Mouse (Mus musculus) kidney, embryonic 16.5 days (tissue): ENCODE measurements around the gene Katnal1. TPM values are rescaled to one million over a fixed set of nuclear protein-coding genes. Genes with fewer than 3 reads are reported as not detected.

Experiments
- ATAC-seq: fragments of 200-750 bp; cut with Nextera tagmentation; 2 replicates; pipeline ENCODE4 v1.8.0; 2017; ENCODE audit warnings: moderate TSS enrichment; ENCODE audit not compliant: low FRiP score, low TSS enrichment
- H3K27ac ChIP-seq: fragments of 300-500 bp; sonication (generic); 2 replicates; pipeline ENCODE4 v1.5.1; 2014; ENCODE audit warnings: low read length
- H3K27me3 ChIP-seq: fragments of 300-500 bp; sonication (generic); 2 replicates; pipeline ENCODE4 v1.6.1; 2014; ENCODE audit warnings: low read length, control low read depth, mixed read lengths; ENCODE audit not compliant: insufficient read depth
- H3K36me3 ChIP-seq: fragments of 300-500 bp; sonication (generic); 2 replicates; pipeline ENCODE4 v1.6.1; 2014; ENCODE audit warnings: low read length, control low read depth, mixed read lengths; ENCODE audit not compliant: insufficient read depth
- H3K4me1 ChIP-seq: fragments of 300-500 bp; sonication (generic); 2 replicates; pipeline ENCODE4 v1.6.1; 2014; ENCODE audit warnings: low read length, control low read depth, mixed read lengths; ENCODE audit not compliant: insufficient read depth
- H3K4me2 ChIP-seq: fragments of 300-500 bp; sonication (generic); replicated peaks from 2 replicates; pipeline ENCODE4 v1.6.1; 2014; ENCODE audit warnings: low read depth, low read length
- H3K4me3 ChIP-seq: fragments of 300-500 bp; sonication (generic); 2 replicates; pipeline ENCODE4 v1.5.1; 2014; ENCODE audit warnings: mild to moderate bottlenecking, low read length
- H3K9ac ChIP-seq: fragments of 300-500 bp; sonication (generic); replicated peaks from 2 replicates; pipeline ENCODE4 v1.6.1; 2014; ENCODE audit warnings: low read length
- H3K9me3 ChIP-seq: fragments of 300-500 bp; sonication (generic); 2 replicates; pipeline ENCODE4 v1.6.1; 2016; ENCODE audit warnings: low read length, control low read depth
- WGBS: fragments of 180-500 bp; shearing (Covaris S2); extraction: QIAGEN DNeasy Blood & Tissue Kit; methylation state at CpG from one replicate; pipeline ENCODE4 v1.1.7; 2014; 5-methylcytosine and 5-hydroxymethylcytosine counted together
- polyA plus RNA-seq: library from polyadenylated mRNA; unstranded; fragments of >200 nt; fragmentation: Nextera tagmentation; extraction: Ambion mirVana; gene quantifications from 2 replicates; pipeline ENCODE4 v1.2.1, GENCODE M21; 2015

The Katnal1 gene
- polyA plus RNA-seq, 1 experiment from 2014 or later, result 10.0 TPM

DNA sequence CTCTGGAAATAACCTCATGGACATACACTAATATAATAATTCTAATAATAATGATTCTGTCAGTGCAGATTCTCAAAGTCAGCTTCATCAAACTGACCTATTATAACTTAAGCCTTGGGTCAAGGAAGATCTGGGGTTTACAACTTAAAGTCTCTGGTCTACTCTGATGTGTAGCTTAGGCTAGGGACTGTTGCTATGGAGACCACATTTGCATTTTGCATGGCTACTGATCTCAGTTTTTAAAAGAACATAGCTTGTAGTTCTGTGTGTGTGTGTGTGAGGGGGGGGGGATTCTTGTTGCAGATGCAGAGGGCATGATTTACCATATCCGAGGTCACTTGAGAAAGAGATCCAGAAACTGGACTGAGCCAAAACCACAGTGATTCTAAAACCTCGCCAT, 16.6 kb upstream of the Katnal1 start:
- ATAC-seq, result no peak
- WGBS, result 83% methylated on average over 2 of the region's 2 CpGs
- no peak overlapping the region for H3K4me2 ChIP-seq

DNA sequence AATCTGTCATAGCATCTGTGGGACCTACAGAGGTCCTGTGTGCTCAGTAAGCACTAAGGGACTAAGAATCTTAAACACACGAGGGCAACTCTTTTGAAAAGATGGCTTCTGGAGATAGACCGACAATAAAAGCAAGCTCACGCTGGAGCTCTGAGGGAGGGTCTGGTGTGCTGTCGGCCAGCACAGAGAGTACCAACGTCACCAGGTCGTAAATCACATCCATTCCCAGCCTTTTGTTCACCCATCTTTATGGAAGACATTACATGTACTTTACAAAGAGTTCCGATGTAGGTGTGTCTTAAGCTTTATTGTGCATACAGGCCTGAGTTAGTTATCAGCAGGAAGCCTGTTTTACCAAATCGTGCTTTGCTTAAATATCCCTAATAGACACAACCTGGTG, 14.9 kb upstream of the Katnal1 start:
- Histone ChIP-seq H3K36me3 (no peaks in the 10 kb centered on the region), H3K9ac (no peak overlapping the region), H3K4me2 (no peak overlapping the region), H3K4me1 (no peaks in the 10 kb centered on the region), H3K27me3 (no peaks in the 10 kb centered on the region), H3K4me3 (no peak overlapping the region), H3K9me3 (peaks cover 5% of the 10 kb centered on the region), H3K27ac (no peak overlapping the region)
- WGBS, result 24% methylated on average over 8 of the region's 8 CpGs
- no peak for ATAC-seq

More for the DNA sequence above, 16.6 kb upstream of the Katnal1 start:
- Histone ChIP-seq H3K9ac (no peak overlapping the region), H3K27me3 (no peaks in the 10 kb centered on the region), H3K4me3 (no peak overlapping the region), H3K9me3 (peaks cover 5% of the 10 kb centered on the region), H3K4me1 (peaks cover 11% of the 10 kb centered on the region), H3K27ac (no peak overlapping the region), H3K36me3 (no peaks in the 10 kb centered on the region)

DNA sequence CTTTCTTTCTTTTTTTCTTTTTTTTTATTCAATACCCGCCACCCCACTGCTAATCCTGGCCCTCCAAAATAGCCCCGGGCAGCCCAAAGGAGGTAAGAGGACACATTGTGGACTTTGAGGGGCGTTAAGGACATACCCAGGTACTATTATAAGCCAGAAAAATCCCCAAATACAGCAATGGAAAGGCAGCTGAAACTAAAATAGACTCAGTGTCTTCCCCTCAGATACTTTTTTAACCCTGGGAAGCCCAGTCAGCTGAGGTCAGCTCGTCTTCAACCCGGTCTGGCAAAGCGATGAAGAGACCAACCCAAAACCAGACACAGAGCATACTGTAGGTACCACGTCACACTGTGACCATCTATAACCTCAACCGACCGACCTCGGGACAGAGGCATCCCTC, 14.3 kb upstream of the Katnal1 start:
- Histone ChIP-seq H3K9ac (no peak overlapping the region), H3K4me3 (no peak overlapping the region), H3K4me2 (no peak overlapping the region), H3K4me1 (no peaks in the 10 kb centered on the region), H3K27ac (no peak overlapping the region), H3K27me3 (no peaks in the 10 kb centered on the region), H3K9me3 (peaks cover 5% of the 10 kb centered on the region), H3K36me3 (no peaks in the 10 kb centered on the region)
- no peak for ATAC-seq
- WGBS, result 81% methylated on average over 10 of the region's 10 CpGs

DNA sequence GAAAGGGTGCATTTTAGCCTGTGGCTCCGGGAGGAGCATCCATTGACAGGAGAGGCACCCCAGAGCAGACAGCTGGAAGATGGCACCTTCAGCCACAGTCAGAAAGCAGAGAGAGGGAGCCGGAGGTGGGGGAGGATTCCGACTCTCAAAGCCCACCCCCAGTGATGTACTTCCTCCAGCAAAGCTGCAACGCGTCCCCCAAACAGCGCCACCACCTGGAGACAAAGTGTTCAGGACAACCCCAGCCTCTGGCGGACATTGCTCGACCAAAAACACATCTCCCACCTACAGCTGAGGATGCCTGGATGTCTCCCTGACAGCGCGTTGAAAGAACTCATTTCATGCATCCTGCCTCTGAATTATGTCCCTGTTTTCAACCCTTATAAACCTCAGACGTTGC, 13.8 kb upstream of the Katnal1 start:
- Histone ChIP-seq H3K4me2 (no peak overlapping the region), H3K27ac (no peak overlapping the region), H3K4me3 (no peak overlapping the region), H3K9me3 (peaks cover 5% of the 10 kb centered on the region), H3K4me1 (no peaks in the 10 kb centered on the region), H3K36me3 (no peaks in the 10 kb centered on the region), H3K27me3 (no peaks in the 10 kb centered on the region), H3K9ac (no peak overlapping the region)
- ATAC-seq, result no peak
- 62% methylated on average over 11 of the region's 11 CpGs for WGBS

DNA sequence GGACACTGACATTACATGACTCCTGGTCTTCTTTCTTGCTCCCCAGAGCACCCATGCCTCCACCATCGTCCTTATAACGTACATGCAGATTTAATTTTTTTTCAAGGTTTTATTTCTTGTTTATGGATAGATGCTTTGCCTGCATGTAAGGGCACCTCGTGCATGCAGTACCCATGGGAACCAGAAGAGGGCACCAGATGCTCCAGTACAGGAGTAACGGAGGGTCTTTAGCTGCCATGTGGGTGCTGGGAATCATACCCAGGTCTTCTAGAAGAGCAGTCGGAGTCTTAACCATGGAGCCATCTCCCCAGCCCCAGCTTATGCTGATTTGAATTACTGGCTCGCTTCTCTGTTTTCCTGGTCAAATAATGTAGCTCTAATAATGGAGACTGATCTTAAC, 13.2 kb upstream of the Katnal1 start:
- H3K9ac ChIP-seq, result no peak overlapping the region
- 95% methylated on average over 6 of the region's 6 CpGs for WGBS
- H3K27ac ChIP-seq, result no peak overlapping the region
- no peaks in the 10 kb centered on the region for H3K27me3 ChIP-seq
- no peak overlapping the region for H3K4me3 ChIP-seq
- ATAC-seq, result no peak
- no peak overlapping the region for H3K4me2 ChIP-seq
- peaks cover 5% of the 10 kb centered on the region for H3K9me3 ChIP-seq
- H3K4me1 ChIP-seq, result no peaks in the 10 kb centered on the region
- H3K36me3 ChIP-seq, result no peaks in the 10 kb centered on the region

DNA sequence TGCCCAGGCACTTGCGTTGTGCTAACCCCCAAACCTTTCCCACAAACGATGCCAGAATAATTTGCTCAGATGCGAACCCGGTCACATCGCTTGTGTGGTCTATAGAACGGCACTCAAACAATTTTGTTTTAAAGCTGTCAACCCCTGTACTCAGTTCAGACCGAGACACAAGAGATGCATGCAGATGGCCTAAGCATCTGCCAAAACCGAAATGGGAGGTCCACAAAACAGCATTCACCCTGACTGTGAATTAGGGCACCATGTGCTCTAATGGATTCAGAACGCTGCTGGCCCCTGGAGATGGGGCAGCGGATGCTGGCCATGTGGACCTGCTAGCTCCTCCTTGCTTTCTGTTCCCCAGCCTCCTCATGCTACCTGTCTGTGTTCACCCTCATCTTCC, 12.7 kb upstream of the Katnal1 start:
- Histone ChIP-seq H3K9me3 (peaks cover 5% of the 10 kb centered on the region), H3K4me2 (no peak overlapping the region), H3K27ac (no peak overlapping the region), H3K36me3 (no peaks in the 10 kb centered on the region), H3K27me3 (no peaks in the 10 kb centered on the region), H3K4me1 (no peaks in the 10 kb centered on the region), H3K4me3 (no peak overlapping the region), H3K9ac (no peak overlapping the region)
- 79% methylated on average over 10 of the region's 10 CpGs for WGBS
- ATAC-seq, result no peak

DNA sequence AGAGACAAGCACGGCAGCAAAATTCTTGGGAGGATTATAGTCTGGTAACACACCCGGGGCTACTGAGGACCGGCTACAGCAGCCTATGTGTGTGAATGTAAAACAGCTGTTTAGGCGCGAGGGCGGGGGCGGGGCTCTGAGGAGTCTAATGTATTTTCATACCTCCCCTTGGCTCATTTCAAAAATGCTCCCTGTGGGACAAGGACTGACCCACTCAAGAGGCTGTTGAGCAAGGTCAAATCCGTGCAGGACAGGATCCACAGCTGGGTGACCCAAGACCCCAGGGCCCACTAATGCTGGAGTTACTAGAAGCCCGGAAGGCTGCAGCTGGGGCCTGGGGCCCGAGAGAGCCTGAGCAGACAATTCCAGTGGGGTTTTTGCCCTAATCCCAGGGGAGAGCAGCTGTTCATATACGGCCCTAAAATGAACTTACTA, 10.8 kb upstream of the Katnal1 start:
- 0 out of 2 replicates have a peak, but pooled peaks have one; percentile 18 for ATAC-seq
- 69% methylated on average over 11 of the region's 11 CpGs for WGBS
- Histone ChIP-seq H3K27ac (no peak overlapping the region), H3K9me3 (peaks cover 8% of the 10 kb centered on the region), H3K27me3 (no peaks in the 10 kb centered on the region), H3K4me1 (no peaks in the 10 kb centered on the region), H3K4me2 (no peak overlapping the region), H3K9ac (no peak overlapping the region), H3K4me3 (no peak overlapping the region), H3K36me3 (no peaks in the 10 kb centered on the region)

DNA sequence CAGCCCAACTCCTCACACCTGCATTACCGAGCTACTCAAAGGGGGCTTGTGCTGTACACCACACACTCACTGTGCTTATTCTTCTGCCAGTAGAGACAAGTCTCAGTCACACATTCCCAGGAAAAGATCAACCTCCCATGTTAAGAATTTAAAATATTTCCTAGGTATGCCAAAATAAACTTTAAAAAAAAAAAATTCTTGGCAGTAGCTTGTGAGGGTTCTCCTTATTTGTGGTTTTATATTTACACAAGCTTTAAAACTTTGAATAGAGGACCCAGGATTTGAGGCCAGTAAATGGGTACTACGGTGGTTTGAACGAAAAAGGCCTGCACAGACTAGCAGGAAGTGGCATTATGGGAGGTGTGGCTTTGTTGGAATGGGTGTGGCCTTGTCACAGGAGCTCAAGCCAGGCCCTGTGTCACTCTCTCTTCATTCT, 7.4 kb upstream of the Katnal1 start:
- Histone ChIP-seq H3K4me2 (no peak overlapping the region), H3K36me3 (no peaks in the 10 kb centered on the region), H3K27me3 (no peaks in the 10 kb centered on the region), H3K4me1 (peaks cover 7% of the 10 kb centered on the region; the same call in 1 of the 2 replicates), H3K4me3 (no peak overlapping the region), H3K9me3 (peaks cover 3% of the 10 kb centered on the region; the same call in 1 of the 2 replicates), H3K9ac (no peak overlapping the region), H3K27ac (no peak overlapping the region)
- ATAC-seq, result no peak
- WGBS, result 77% methylated on average over 3 of the region's 3 CpGs

DNA sequence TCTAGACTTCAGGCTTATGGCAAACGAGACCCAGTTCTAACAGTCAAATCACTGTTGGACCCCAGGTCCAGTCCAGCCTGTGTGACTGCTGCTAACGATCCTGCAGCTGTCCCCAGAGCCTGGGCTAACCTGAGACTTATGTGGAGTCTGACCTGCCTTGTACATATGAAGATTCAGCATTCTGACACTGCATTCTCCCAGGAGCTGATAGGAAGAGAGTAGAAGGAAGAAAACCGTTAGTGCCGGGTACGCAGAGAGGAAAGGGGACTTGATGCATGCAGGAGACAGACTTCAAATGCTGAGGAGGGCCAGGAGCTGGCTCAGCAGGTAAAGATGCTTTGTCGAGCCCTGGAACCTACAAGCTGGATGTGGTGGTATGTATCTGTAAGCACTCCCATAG, 6.8 kb upstream of the Katnal1 start:
- Histone ChIP-seq H3K4me1 (peaks cover 7% of the 10 kb centered on the region; the same call in 1 of the 2 replicates), H3K27ac (no peak overlapping the region), H3K9me3 (peaks cover 3% of the 10 kb centered on the region; the same call in 1 of the 2 replicates), H3K9ac (no peak overlapping the region), H3K36me3 (no peaks in the 10 kb centered on the region), H3K4me2 (no peak overlapping the region), H3K4me3 (no peak overlapping the region), H3K27me3 (no peaks in the 10 kb centered on the region)
- ATAC-seq, result no peak
- 88% methylated on average over 6 of the region's 6 CpGs for WGBS

DNA sequence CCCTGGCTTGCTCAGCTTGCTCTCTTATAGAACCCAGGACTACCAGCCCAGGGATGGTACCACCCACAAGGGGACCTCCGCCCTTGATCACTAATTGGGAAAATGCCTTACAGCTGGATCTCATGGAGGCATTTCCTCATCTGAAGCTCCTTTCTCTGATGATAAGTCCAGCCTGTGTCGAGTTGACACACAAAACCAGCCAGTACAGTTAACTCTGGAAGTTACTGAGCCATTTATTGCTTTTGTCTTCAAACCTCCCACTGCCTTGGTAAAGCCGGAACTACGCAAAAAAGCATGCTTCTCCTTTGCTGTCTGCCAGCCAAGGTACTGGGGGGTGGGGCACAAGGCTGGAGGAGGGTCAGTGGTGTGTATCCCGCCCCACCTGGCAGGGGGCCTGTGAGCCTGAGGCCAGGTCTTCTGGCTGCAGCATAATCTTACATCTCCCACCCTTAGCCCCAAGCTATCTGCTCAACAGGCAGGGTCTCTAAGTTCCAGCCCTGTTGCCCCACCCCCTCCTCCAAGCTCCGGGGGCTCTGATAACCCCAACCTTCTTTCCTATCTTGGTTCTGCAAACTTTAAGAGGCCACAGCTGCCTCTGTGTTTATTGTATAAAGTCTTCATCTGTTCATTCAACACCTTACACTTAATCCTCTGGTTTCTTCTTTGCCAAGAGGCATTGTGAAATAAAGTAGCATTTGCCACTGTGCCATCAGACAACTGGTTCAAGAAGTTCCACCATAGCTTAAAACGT, 6.1 kb upstream of the Katnal1 start:
- H3K4me2 ChIP-seq, result no peak overlapping the region
- H3K9me3 ChIP-seq, result peaks cover 3% of the 10 kb centered on the region; the same call in 1 of the 2 replicates
- H3K36me3 ChIP-seq, result no peaks in the 10 kb centered on the region
- H3K9ac ChIP-seq, result no peak overlapping the region
- no peak overlapping the region for H3K4me3 ChIP-seq
- 36% methylated on average over 7 of the region's 7 CpGs for WGBS
- no peak overlapping the region for H3K27ac ChIP-seq
- peaks cover 7% of the 10 kb centered on the region; the same call in 1 of the 2 replicates for H3K4me1 ChIP-seq
- no peak for ATAC-seq
- no peaks in the 10 kb centered on the region for H3K27me3 ChIP-seq
